Mouse (Mus musculus): ENCODE measurements around the gene Scd2. TPM values are rescaled to one million over a fixed set of nuclear protein-coding genes. Genes with fewer than 3 reads are reported as not detected.

The Scd2 gene
- polyA plus RNA-seq, 1 experiment from 2014 or later: 298 TPM

- WGBS: 87% methylated on average over 9 of the region's 9 CpGs
Observed at GRCm38 (mm10) chr19:44333991-44334390, 40.5 kb downstream of the Scd2 start.

GRCm38 (mm10) chr19:44335876-44336662 is 42.6 kb downstream of the Scd2 start:
- 76% methylated on average over 6 of the region's 6 CpGs for WGBS

More at GRCm38 (mm10) chr19:44333991-44334390, 40.5 kb downstream of the Scd2 start:
- DNase-seq (ENCODE audit: low spot score) (no peak), ATAC-seq (replicated peaks; ENCODE audit: insufficient number of reproducible peaks, low FRiP score, low TSS enrichment, low read depth) (no peak)
- Histone ChIP-seq H3K9me3 (replicated peaks; ENCODE audit: control insufficient read depth, low read length) (no peaks in the 10 kb centered on the region), H3K27ac (replicated peaks; ENCODE audit: low read depth, low read length) (no peak overlapping the region), H3K27me3 (ENCODE audit: control insufficient read depth, insufficient read depth, low read length) (no peaks in the 10 kb centered on the region), H3K4me1 (ENCODE audit: control insufficient read depth, insufficient read depth, low read length) (no peaks in the 10 kb centered on the region), H3K4me2 (ENCODE audit: low read depth, low read length) (no peak overlapping the region), H3K4me3 (ENCODE audit: low read depth, low read length) (no peak overlapping the region), H3K9ac (replicated peaks; ENCODE audit: low read length) (no peak overlapping the region), H3K36me3 (replicated peaks; ENCODE audit: control insufficient read depth, insufficient read depth, low read depth, low read length) (no peaks in the 10 kb centered on the region)

GRCm38 (mm10) chr19:44349689-44350088 is 56.2 kb downstream of the Scd2 start:
- 86% methylated on average over 8 of the region's 8 CpGs for WGBS

More at GRCm38 (mm10) chr19:44335876-44336662, 42.6 kb downstream of the Scd2 start:
- DNase-seq (ENCODE audit: low spot score) (no peak), ATAC-seq (replicated peaks; ENCODE audit: insufficient number of reproducible peaks, low FRiP score, low TSS enrichment, low read depth) (no peak)
- no peak overlapping the region for H3K4me2 ChIP-seq (ENCODE audit: low read depth, low read length)
- H3K27me3 ChIP-seq (ENCODE audit: control insufficient read depth, insufficient read depth, low read length): no peaks in the 10 kb centered on the region
- no peaks in the 10 kb centered on the region for H3K4me1 ChIP-seq (ENCODE audit: control insufficient read depth, insufficient read depth, low read length)
- no peaks in the 10 kb centered on the region for H3K9me3 ChIP-seq (replicated peaks; ENCODE audit: control insufficient read depth, low read length)
- H3K36me3 ChIP-seq (replicated peaks; ENCODE audit: control insufficient read depth, insufficient read depth, low read depth, low read length): no peaks in the 10 kb centered on the region
- no peak overlapping the region for H3K9ac ChIP-seq (replicated peaks; ENCODE audit: low read length)
- no peak overlapping the region for H3K27ac ChIP-seq (replicated peaks; ENCODE audit: low read depth, low read length)
- no peak overlapping the region for H3K4me3 ChIP-seq (ENCODE audit: low read depth, low read length)

GRCm38 (mm10) chr19:44351756-44352155 is 58.3 kb downstream of the Scd2 start:
- WGBS: 75% methylated on average over 7 of the region's 7 CpGs
- no peaks in the 10 kb centered on the region for H3K27me3 ChIP-seq (ENCODE audit: control insufficient read depth, insufficient read depth, low read length)
- H3K27ac ChIP-seq (replicated peaks; ENCODE audit: low read depth, low read length): no peak overlapping the region
- ATAC-seq (replicated peaks; ENCODE audit: insufficient number of reproducible peaks, low FRiP score, low TSS enrichment, low read depth): no peak
- no peak overlapping the region for H3K4me2 ChIP-seq (ENCODE audit: low read depth, low read length)
- no peaks in the 10 kb centered on the region for H3K36me3 ChIP-seq (replicated peaks; ENCODE audit: control insufficient read depth, insufficient read depth, low read depth, low read length)
- H3K4me1 ChIP-seq (ENCODE audit: control insufficient read depth, insufficient read depth, low read length): no peaks in the 10 kb centered on the region
- H3K9ac ChIP-seq (replicated peaks; ENCODE audit: low read length): no peak overlapping the region
- H3K9me3 ChIP-seq (replicated peaks; ENCODE audit: control insufficient read depth, low read length): no peaks in the 10 kb centered on the region
- DNase-seq (ENCODE audit: low spot score): no peak
- H3K4me3 ChIP-seq (ENCODE audit: low read depth, low read length): no peak overlapping the region

More at GRCm38 (mm10) chr19:44349689-44350088, 56.2 kb downstream of the Scd2 start:
- Histone ChIP-seq H3K27ac (replicated peaks; ENCODE audit: low read depth, low read length) (no peak overlapping the region), H3K9me3 (replicated peaks; ENCODE audit: control insufficient read depth, low read length) (no peaks in the 10 kb centered on the region), H3K27me3 (ENCODE audit: control insufficient read depth, insufficient read depth, low read length) (no peaks in the 10 kb centered on the region), H3K4me1 (ENCODE audit: control insufficient read depth, insufficient read depth, low read length) (no peaks in the 10 kb centered on the region), H3K4me3 (ENCODE audit: low read depth, low read length) (no peak overlapping the region), H3K9ac (replicated peaks; ENCODE audit: low read length) (no peak overlapping the region), H3K36me3 (replicated peaks; ENCODE audit: control insufficient read depth, insufficient read depth, low read depth, low read length) (no peaks in the 10 kb centered on the region), H3K4me2 (ENCODE audit: low read depth, low read length) (no peak overlapping the region)
- DNase-seq (ENCODE audit: low spot score) (no peak), ATAC-seq (replicated peaks; ENCODE audit: insufficient number of reproducible peaks, low FRiP score, low TSS enrichment, low read depth) (no peak)

Small RNAs within 50 kb of the gene (microRNA-seq; reads per million reads assigned to microRNA genes)
- gene Mir5114 (ENCODE audit: borderline number of aligned reads): 1.4 reads per million

Other genes starting within 250 kb of the Scd2 start
- 19.9 and 23.7 TPM in 2 replicates for gene Erlin1, start 223.9 kb upstream of the Scd2 start, polyA plus RNA-seq (2014; fragmentation: Nextera tagmentation; extraction: Ambion mirVana)
- 46.1 and 47.2 TPM in 2 replicates for gene Chuk, start 186.2 kb upstream of the Scd2 start, polyA plus RNA-seq (2014; fragmentation: Nextera tagmentation; extraction: Ambion mirVana)
- 47.3 and 52.3 TPM in 2 replicates for gene Cwf19l1, start 157.8 kb upstream of the Scd2 start, polyA plus RNA-seq (2014; fragmentation: Nextera tagmentation; extraction: Ambion mirVana)
- 104 and 110 TPM in 2 replicates for gene Bloc1s2, start 147.2 kb upstream of the Scd2 start, polyA plus RNA-seq (2014; fragmentation: Nextera tagmentation; extraction: Ambion mirVana)
- gene Pkd2l1, start 101.2 kb upstream of the Scd2 start, polyA plus RNA-seq (2014; fragmentation: Nextera tagmentation; extraction: Ambion mirVana): 0.10 TPM in 1 of 2 replicates, not detected in the other
- gene Scd3, start 90.4 kb upstream of the Scd2 start, polyA plus RNA-seq (2014; fragmentation: Nextera tagmentation; extraction: Ambion mirVana): 0.22 and 0.59 TPM in 2 replicates
- gene Scd4, start 39.4 kb downstream of the Scd2 start, polyA plus RNA-seq (2014; fragmentation: Nextera tagmentation; extraction: Ambion mirVana): not detected in 2 replicates
- gene Scd1, start 114.2 kb downstream of the Scd2 start, polyA plus RNA-seq (2014; fragmentation: Nextera tagmentation; extraction: Ambion mirVana): 12.9 and 14.2 TPM in 2 replicates
- gene Wnt8b, start 199.8 kb downstream of the Scd2 start, polyA plus RNA-seq (2014; fragmentation: Nextera tagmentation; extraction: Ambion mirVana): 0.06 and 0.49 TPM in 2 replicates